Mouse (Mus musculus): ENCODE measurements at regions not wholly inside any gene's neighbourhood (a gene's known extent, or its start where the extent isn't known, plus 50 kb on each side); places are given as distances from the start of the nearest gene placed in this dataset.

- in situ Hi-C loops (cut with MboI, MseI) = no loop called here
Observed at GRCm38 (mm10) chr6:10970587-10971138, 936.6 kb downstream of the Ndufa4 start.

DNA sequence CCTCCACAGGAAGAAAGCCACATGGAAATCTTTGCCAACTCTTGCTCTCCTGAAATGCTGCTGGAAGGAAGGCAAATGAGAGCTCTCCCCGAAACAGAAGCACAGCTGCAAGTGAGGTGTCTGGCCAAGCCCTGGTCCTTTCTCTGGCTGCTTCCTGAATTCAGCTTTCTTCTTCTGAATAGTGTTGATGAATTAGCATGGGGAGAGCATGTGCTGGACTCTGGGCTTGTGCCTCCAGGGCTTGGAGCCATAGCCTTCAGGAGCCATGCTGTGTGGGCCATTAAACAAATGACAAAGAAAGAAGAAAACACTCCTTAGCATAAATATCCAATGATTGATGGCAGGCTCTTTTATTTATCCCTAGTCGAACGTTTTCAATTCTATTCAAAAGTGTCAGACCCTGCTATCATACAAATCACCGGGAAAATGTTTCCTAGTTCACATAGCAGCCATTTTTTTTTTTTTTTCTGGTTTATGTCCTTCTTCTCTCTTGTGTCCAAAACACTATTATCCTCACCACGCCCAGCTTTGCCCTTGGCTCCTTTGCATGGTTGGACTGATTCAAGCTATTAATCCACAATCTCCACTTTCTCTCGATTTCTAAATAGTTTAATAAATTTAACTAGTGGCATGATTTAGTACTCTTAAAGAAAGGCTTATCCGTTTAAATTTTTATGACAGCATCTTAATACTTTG lies 937.3 kb downstream of the Ndufa4 start:
- in situ Hi-C loops (cut with MboI, MseI) = no loop called here

DNA sequence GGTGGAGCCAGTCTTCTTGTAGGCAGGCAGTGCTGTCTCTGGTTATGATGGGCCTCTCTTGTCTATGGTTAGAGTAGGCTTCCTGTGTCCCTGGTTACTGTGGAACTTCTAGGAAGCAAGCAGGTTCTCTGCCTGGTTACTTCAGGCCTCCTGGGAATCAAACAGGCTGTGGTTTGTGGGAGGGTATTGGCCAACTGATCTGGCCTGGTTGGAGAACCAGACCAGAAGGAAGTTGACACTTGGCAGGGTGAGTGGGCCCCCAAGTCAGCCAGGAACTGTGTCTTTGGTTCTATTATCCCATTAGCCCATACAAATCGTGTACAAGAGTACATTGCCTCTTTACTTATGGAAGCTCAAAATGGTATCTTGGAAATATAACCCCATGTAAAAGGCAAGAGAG lies 963.8 kb downstream of the Ndufa4 start:
- in situ Hi-C loops (cut with MboI, MseI) = loop anchor here in 1 of 2 experiments (10.0 kb wide), 1 partner anchor 1259 kb away; no protein-coding TSS in a partner anchor

- in situ Hi-C loops (cut with MboI, MseI) = loop anchor here in 1 of 2 experiments (10.0 kb wide), 1 partner anchor 1257 kb away; no protein-coding TSS in a partner anchor
Observed at GRCm38 (mm10) chr6:10941470-10941869, 965.8 kb downstream of the Ndufa4 start.
